Mouse (Mus musculus): Measurements from ENCODE around the gene Rps6ka6.

DNA sequence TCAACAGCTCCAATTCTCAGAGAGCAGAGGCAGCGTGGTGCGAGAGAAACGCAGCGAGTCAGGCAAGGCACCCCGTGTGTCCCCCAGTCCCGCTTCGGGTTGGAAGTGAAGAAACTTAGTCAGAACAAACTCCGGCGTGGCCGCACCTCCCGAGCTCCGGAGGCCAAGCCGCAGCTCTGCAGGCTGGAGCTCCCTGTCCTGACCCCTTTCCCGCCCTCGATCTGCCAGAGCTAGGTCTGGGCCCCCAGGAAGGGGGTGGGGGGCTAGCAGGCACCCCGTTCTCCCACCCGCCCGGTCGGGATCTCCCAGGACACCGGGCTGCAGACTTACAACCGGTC lies 75.3 kb downstream of the Rps6ka6 start:
- TF ChIP-seq EP300 (IDR thresholded peaks at IDR 0.05) (no peak), CTCF (IDR thresholded peaks at IDR 0.05) (no peak)

Data from lung, postnatal 0 days (tissue).